Mouse (Mus musculus): ENCODE measurements around the gene Gna13.

Gna13 gene

DNA sequence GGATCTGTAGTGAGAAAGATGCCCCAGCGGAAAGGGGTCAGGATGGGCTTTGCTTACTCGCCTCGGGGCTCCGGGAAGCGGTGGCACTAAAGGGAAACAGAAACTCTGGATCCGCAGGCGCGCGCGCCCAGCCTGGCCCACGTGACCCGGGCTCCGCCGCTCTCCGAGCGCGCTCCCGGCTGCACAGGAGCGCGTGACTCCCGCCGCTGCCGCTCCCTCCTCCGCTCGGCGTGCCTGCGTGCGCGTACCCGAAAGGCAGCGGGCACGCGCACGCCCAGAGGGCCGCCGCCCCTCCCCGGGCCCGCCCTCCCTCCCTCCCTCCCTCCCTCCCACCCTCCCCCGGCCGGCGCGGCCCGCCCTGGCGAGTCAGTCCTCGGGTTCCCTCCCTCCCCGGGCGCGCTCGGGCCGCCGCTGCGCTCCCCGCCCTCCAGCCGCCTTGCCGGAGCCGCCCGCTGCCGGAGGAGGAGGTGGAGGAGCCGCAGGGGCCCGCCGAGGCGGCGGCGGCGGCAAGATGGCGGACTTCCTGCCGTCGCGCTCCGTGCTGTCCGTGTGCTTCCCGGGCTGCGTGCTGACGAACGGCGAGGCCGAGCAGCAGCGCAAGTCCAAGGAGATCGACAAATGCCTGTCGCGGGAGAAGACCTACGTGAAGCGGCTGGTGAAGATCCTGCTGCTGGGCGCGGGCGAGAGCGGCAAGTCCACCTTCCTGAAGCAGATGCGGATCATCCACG, at the start of gene Gna13:
Gna13 (plus strand) TSS at position 369 of the 728 bp plus-strand sequence.
- WGBS = under 1% methylated on average over 67 of the region's 89 CpGs

DNA sequence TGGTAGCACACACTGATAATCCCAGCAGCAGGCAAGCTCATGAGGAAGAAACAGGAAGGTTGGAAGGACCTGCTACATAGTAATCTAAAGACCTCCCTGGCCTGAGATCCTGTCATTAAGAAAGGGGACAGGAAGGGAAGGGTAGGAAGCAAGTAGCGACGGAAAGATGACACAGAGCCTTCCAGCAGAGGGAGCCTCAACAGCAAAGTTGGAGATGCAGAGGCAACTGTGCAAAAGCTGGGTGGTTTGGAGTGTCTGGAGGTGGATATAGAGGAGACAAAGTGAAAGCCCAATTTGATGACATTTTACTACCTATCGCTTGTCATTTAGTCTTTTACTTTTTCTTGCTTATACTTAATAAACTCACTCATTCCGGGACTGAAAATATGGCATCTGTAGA, 45.7 kb upstream of the Gna13 start:
- 42% methylated on average over 4 of the region's 4 CpGs for WGBS

DNA sequence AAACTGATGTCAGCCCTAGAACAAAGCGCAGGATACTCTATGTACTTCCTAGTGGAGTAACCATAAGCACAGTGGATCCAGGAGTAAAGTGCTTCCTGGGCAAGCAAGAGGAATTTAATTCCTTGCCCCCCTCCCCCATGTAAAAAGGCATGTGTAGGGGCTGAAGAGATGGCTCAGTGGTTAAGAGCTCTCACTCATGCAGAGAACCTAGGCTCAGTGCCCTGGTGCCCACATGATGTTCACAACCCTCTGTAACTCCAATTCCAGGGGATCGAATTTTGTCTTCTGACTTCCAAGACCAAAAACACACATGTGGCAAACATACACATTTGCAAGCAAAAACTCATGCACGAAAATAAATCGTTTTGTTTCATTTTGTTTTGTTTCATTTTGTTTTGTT, 43.2 kb upstream of the Gna13 start:
- WGBS = 91% methylated on average over 4 of the region's 4 CpGs

DNA sequence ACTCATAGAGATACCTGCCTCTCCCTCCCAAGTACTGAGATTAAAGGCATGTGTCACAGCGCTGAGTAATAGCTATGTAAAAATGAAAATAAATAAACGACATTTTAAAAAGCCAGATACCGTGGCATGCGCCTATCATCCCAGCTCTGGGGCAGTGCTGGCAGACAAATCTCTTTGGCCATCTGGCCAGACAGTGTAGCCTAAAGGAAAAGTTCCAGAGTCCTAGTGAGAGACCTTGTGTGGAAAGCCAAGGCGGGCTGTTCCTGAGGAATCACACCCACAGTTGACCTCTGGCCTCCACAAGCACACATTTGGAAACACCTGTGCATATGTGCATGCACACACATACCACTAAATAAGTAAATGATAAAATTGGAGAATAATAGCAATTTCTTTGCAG, 42.7 kb upstream of the Gna13 start:
- WGBS = 65% methylated on average over 5 of the region's 5 CpGs

- 64% methylated on average over 8 of the region's 8 CpGs for WGBS
These were observed 42.2 kb upstream of the Gna13 start for GRCm38 (mm10) chr11:109320361-109320933.

DNA sequence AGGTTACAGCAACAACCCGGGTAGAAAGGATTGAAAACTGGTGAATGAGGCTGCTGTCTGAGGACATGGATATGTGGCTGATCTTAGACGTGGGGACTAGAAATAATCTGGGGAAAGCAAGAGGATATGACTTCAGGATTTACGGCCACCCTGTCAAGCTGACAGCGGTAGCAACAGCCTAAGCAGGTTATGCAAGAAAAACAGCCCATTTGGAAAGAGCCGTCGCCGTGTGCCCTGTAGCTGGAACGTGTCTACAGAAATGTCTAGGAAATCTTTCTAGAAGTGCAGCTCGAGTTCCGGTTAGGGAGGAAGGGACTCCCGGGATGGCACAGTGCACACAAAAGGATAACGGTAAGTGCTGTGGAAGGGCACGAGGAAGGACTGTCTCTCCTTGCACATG, 36.4 kb upstream of the Gna13 start:
- WGBS = 88% methylated on average over 13 of the region's 13 CpGs

GRCm38 (mm10) chr11:109327381-109327780, 35.2 kb upstream of the Gna13 start:
- 66% methylated on average over 3 of the region's 3 CpGs for WGBS

GRCm38 (mm10) chr11:109327952-109328351, 34.7 kb upstream of the Gna13 start:
- 70% methylated on average over 10 of the region's 10 CpGs for WGBS

DNA sequence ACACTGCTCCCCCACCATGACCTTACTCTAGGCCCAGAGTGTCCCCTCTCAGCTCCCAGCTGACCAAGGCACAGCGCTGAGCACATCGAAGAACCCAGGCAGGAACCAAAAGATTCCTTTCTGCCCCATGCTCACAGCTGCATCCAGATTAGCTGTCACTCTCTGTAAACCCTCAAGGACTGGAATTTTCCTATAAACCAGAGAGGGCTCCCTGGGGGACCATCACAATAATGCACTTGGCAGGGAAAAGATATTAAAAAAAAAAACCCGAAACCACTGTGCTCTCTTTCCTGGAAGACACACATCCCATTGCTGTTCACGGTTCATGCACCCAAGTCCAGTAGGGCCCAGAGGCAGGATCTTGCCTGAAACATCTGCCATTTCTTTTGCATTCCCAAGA, 33.3 kb upstream of the Gna13 start:
- WGBS = 64% methylated on average over 4 of the region's 4 CpGs

- WGBS = 39% methylated on average over 17 of the region's 17 CpGs
These were observed 31.8 kb upstream of the Gna13 start for GRCm38 (mm10) chr11:109330706-109331393.

GRCm38 (mm10) chr11:109331424-109331824, 31.2 kb upstream of the Gna13 start:
- WGBS = 4% methylated on average over 6 of the region's 6 CpGs

DNA sequence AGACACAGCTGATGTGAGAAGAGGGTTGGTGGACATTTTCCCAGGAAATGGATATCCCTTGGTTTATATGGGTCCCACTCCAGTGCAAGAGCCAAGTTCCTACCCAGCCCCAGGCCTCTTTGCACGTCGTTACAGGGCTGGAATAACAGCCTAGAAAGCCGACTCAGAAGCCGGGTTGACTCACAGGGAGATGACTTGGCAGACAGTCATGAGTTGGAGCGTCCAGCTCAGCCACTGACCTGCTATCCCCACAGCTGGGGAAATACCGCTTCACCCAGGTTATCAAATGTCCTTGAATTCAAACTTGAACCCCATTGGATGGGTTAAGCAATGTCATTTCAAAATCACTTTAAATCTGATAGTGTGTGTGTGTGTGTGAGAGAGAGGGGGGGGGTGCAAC, 29.9 kb upstream of the Gna13 start:
- 64% methylated on average over 6 of the region's 6 CpGs for WGBS

GRCm38 (mm10) chr11:109334773-109335172, 27.9 kb upstream of the Gna13 start:
- WGBS = 94% methylated on average over 4 of the region's 4 CpGs

- WGBS = 53% methylated on average over 6 of the region's 6 CpGs
These were observed 26.7 kb upstream of the Gna13 start for GRCm38 (mm10) chr11:109335890-109336289.

- WGBS = 98% methylated on average over 8 of the region's 8 CpGs
These were observed 23.3 kb upstream of the Gna13 start for GRCm38 (mm10) chr11:109339155-109339938.

- WGBS = 80% methylated on average over 5 of the region's 5 CpGs
These were observed 22.1 kb upstream of the Gna13 start for GRCm38 (mm10) chr11:109340541-109340940.

- 95% methylated on average over 4 of the region's 4 CpGs for WGBS
These were observed 20.0 kb upstream of the Gna13 start for GRCm38 (mm10) chr11:109342666-109343065.

- 64% methylated on average over 7 of the region's 7 CpGs for WGBS
These were observed 19.1 kb upstream of the Gna13 start for GRCm38 (mm10) chr11:109343558-109343957.

DNA sequence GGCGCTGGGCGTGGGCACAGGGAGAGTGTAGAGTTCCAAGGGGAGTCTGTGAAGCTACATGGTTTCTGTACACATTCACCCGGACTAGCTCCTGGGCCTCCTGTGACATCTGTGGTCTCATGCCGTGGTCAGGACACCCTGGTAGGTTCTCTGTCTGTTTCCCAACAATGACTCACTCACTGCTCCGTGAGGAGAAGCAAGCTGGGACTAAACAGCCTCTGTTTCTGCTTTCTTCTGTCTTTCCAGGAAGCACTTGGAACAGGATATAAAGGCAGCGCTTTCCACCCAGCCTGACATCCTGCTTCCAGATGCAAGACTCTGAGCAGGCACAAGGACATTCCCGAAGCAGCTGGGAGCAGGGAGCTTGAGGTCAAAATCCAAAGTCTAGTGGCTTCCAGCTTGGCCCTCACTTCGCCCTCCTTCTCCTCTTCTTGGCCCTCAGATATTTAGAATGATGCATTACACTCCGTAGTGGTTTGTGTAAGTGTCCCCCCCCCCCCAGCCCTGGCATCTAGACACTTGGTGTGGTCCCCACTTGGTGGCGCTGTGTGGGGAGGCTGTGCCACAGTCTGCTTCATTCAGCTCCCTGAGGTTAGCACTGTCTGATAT, 18.5 kb upstream of the Gna13 start:
- 32% methylated on average over 10 of the region's 10 CpGs for WGBS

GRCm38 (mm10) chr11:109347242-109347959, 15.2 kb upstream of the Gna13 start:
- WGBS = 22% methylated on average over 10 of the region's 10 CpGs

- 70% methylated on average over 12 of the region's 12 CpGs for WGBS
These were observed 14.2 kb upstream of the Gna13 start for GRCm38 (mm10) chr11:109348408-109348807.
